Mouse (Mus musculus) liver, embryonic 14.5 days (tissue): Measurements from ENCODE around the gene Retreg2.
A peak's percentile ranks its signal among the peaks of the same experiment; 100 is the strongest.

Experiments used
- CTCF ChIP-seq: IDR thresholded peaks from 2 replicates; pipeline ENCODE4 v1.5.1; 2016; ENCODE audit warnings: antibody characterized with exemption, low read depth, control low read depth
- EP300 ChIP-seq: IDR thresholded peaks from 2 replicates; pipeline ENCODE4 v1.6.1; 2016; ENCODE audit warnings: antibody characterized with exemption, low read depth

GRCm38 (mm10) chr1:75182160-75182559 lies 39.6 kb downstream of the Retreg2 start:
- no peak for TF ChIP-seq EP300
- peak; percentile 52 for TF ChIP-seq CTCF
